Mouse (Mus musculus) ES-E14 (cell line): ENCODE measurements at regions not wholly inside any gene's neighbourhood (a gene's known extent, or its start where the extent isn't known, plus 50 kb on each side); places are given as distances from the start of the nearest gene placed in this dataset.

Source experiments
- DNase-seq: peaks from one replicate; pipeline ENCODE4 v3.0.0-alpha.2; 2013; ENCODE audit warnings: low read depth, low spot score
- H3K27ac ChIP-seq: 2 replicates; pipeline ENCODE4 v1.5.1; 2012; ENCODE audit warnings: low read depth, mild to moderate bottlenecking, low read length, moderate library complexity, mixed read lengths; ENCODE audit not compliant: poor library complexity, insufficient read depth, severe bottlenecking
- H3K36me3 ChIP-seq: 2 replicates; pipeline ENCODE4 v1.6.1; 2012; ENCODE audit warnings: mild to moderate bottlenecking, low read length, moderate library complexity, mixed read lengths; ENCODE audit not compliant: control insufficient read depth, poor library complexity, insufficient read depth, severe bottlenecking
- H3K4me1 ChIP-seq, 2 experiments: fragments of 150-350 bp in 1 of 2; sonication (generic) in 1 of 2; 2 replicates each; pipeline ENCODE4 v1.6.1; 2012; ENCODE audit warnings: low read length in 2 of 2, mild to moderate bottlenecking in 1 of 2, mixed read lengths in 1 of 2; ENCODE audit not compliant: control insufficient read depth in 2 of 2, insufficient read depth in 2 of 2, poor library complexity in 1 of 2
- H3K4me3 ChIP-seq, 2 experiments: fragments of 150-350 bp in 1 of 2; sonication (generic) in 1 of 2; 2 replicates each; pipeline ENCODE4 v1.5.1; 2012; ENCODE audit warnings: low read length in 2 of 2, low read depth in 1 of 2, mild to moderate bottlenecking in 1 of 2, mixed read lengths in 1 of 2; ENCODE audit not compliant: insufficient read depth in 1 of 2, poor library complexity in 1 of 2, severe bottlenecking in 1 of 2
- H3K9ac ChIP-seq: 2 replicates; pipeline ENCODE4 v1.6.1; 2012; ENCODE audit warnings: low read depth, mild to moderate bottlenecking, low read length, mixed read lengths; ENCODE audit not compliant: poor library complexity, insufficient read depth, severe bottlenecking
- H3K9me3 ChIP-seq: fragments of 150-350 bp; sonication (generic); 2 replicates; pipeline ENCODE4 v1.6.1; 2012; ENCODE audit warnings: low read depth, mild to moderate bottlenecking, low read length; ENCODE audit not compliant: control insufficient read depth, insufficient read depth
- CHD2 ChIP-seq: IDR thresholded peaks from 2 replicates; pipeline ENCODE4 v1.6.1; 2014; ENCODE audit warnings: mild to moderate bottlenecking, low read depth, low read length, inconsistent platforms
- HCFC1 ChIP-seq: IDR thresholded peaks from 2 replicates; pipeline ENCODE4 v1.6.1; 2012; ENCODE audit warnings: low read length, inconsistent platforms, borderline replicate concordance; ENCODE audit not compliant: insufficient read depth
- MAFK ChIP-seq: IDR thresholded peaks from 2 replicates; pipeline ENCODE4 v1.6.1; 2014; ENCODE audit warnings: mild to moderate bottlenecking, low read depth, low read length, inconsistent platforms; ENCODE audit not compliant: insufficient read depth
- ZC3H11A ChIP-seq: IDR thresholded peaks from 2 replicates; pipeline ENCODE4 v1.6.1; 2012; ENCODE audit warnings: low read depth, mild to moderate bottlenecking, inconsistent platforms, low read length, borderline replicate concordance
- ZNF384 ChIP-seq: IDR thresholded peaks from 2 replicates; pipeline ENCODE4 v1.6.1; 2012; ENCODE audit warnings: low read depth, low read length, inconsistent platforms
- in situ Hi-C, 2 experiments: fragments of 600-800 bp; cut with MboI; formaldehyde crosslinking; loops; one replicate each; pipeline ENCODE4 v1.15.1; 2025; ENCODE audit warnings: low sequenced_read_pairs in 2 of 2, inconsistent platforms in 1 of 2; ENCODE audit not compliant: unreplicated experiment in 2 of 2

- H3K4me3 ChIP-seq, result no peak overlapping the region
- in situ Hi-C loops, result no loop called here
- DNase-seq, result no peak
- H3K9me3 ChIP-seq, result no peaks in the 10 kb centered on the region
- no peak overlapping the region for H3K9ac ChIP-seq
- H3K27ac ChIP-seq, result no peak overlapping the region
- H3K4me1 ChIP-seq, result no peaks in the 10 kb centered on the region
- H3K36me3 ChIP-seq, result no peaks in the 10 kb centered on the region
- TF ChIP-seq MAFK (no peak), ZNF384 (no peak), CHD2 (no peak), ZC3H11A (no peak), HCFC1 (no peak)
These were observed 57.4 kb upstream of the Cpeb4 start for GRCm38 (mm10) chr11:31814616-31815015.

- Histone ChIP-seq H3K27ac (no peak overlapping the region), H3K9ac (no peak overlapping the region), H3K4me3 (no peak overlapping the region), H3K4me1 (no peaks in the 10 kb centered on the region), H3K9me3 (no peaks in the 10 kb centered on the region), H3K36me3 (no peaks in the 10 kb centered on the region)
- TF ChIP-seq MAFK (no peak), HCFC1 (no peak), CHD2 (no peak), ZC3H11A (no peak), ZNF384 (no peak)
- in situ Hi-C loops, result no loop called here
- no peak for DNase-seq
These were observed 56.0 kb upstream of the Cpeb4 start for GRCm38 (mm10) chr11:31815855-31816488.

DNA sequence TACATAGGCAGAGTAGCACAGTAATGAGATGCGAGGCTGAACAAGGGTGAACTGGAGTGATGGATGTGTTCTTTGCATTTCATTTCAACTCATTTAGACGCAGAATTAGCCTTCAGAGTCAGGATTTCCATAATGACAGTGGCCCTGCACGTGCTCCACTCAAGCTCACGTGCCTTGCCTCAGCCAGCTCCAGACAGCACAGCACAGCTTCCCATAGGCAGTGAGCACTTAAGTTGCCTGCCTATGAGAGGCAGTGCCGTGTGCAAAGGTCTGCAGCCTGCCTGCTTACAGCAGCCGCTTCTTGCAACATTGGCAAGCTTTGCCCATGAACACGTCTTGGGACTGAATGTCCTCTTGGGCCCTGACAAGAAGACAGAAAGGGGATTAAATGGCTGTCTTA is 54.0 kb upstream of the Cpeb4 start:
- no peak for TF ChIP-seq HCFC1
- no peak overlapping the region for H3K27ac ChIP-seq

DNA sequence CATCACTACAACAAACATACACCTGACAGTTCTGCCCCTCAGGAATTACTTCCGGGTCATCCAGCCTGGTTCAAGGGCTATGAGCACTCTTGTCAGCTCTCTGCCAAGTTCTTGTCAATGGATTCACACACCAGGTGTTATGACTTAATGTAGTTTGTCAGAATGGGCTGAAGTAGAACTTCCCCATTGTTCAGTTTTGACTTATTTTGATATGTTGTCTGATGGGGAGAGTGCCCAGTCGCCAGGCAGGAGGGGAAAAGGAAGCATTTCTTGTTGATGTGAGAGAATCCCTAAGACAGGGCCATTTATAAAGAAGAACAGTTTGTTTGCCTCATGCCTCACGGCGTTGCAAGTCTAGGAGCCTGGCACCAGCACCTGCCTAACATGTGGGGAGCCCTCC is 52.0 kb upstream of the Cpeb4 start:
- no peaks in the 10 kb centered on the region for H3K4me1 ChIP-seq
- in situ Hi-C loops, result no loop called here
- H3K36me3 ChIP-seq, result no peaks in the 10 kb centered on the region
- TF ChIP-seq ZC3H11A (no peak), ZNF384 (no peak), MAFK (no peak), HCFC1 (no peak), CHD2 (no peak)
- no peak overlapping the region for H3K9ac ChIP-seq
- H3K9me3 ChIP-seq, result no peaks in the 10 kb centered on the region
- no peak for DNase-seq
- H3K4me3 ChIP-seq, result no peak overlapping the region
- no peak overlapping the region for H3K27ac ChIP-seq

More for the DNA sequence above, 54.0 kb upstream of the Cpeb4 start:
- Histone ChIP-seq H3K9me3 (no peaks in the 10 kb centered on the region), H3K4me3 (no peak overlapping the region), H3K4me1 (no peaks in the 10 kb centered on the region), H3K9ac (no peak overlapping the region), H3K36me3 (no peaks in the 10 kb centered on the region)
- in situ Hi-C loops, result no loop called here
- DNase-seq, result no peak
